Mouse (Mus musculus) urinary bladder, postnatal 14 days (tissue): ENCODE measurements around the gene Fam213a.
"Not testable (repeated sequence)": the region's sequence is repeated elsewhere in the genome, so short reads cannot be mapped to it uniquely, and the experiment has no call there.

Experiments used
- DNase-seq: peaks from one replicate; pipeline ENCODE4 v3.0.0; 2021; ENCODE audit warnings: low spot score

Gene Fam213a

DNA sequence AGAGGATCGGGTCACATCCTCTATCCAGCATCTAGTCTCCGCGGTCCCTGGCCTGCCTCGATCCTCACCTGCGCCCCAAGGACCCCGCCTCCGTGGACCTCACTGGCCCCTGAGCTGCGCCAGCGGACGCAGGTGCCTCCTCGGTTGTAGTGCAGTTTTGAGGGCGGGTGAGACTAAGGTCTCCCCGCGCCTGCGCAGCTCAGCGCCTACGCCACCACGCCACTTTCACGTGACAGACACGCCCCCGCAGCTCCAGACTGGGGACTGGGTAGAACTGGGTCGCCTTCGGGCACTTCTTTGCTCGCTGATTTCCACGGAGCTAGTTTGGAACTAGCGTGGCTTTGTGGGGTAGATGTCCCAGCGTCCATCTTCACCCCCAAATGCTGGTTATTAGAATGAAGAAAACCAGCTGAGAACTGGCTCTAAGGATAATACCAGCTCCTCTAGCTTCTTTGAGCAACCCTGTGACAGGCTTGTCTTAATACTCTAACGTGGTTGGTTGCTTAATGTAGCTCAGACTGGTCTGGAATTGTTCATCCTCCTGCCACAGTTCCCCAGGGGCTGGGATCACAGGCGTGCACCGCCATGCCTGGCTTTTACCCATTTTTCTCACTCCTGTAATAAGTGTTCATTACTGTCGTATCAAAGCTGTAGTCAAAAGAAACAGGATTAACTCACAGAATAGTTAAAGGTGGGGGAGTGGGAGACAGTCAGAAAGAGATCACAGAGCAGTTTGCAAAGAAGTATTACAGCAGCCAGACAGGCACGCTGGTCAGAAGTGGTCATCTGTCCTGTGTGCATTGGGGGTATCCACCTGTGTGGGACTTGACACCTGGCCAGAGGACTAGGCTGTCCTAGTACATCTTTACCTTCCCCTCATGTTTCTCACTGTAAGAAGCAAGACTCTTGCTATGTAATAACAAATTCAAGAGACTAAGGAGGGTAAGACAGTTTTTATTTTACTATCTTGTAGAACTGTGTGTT, at the start of gene Fam213a:
TSS of gene Fam213a (minus strand) at position 159 of the 984 bp plus-strand sequence.
- DNase-seq, result peak; percentile 92

DNA sequence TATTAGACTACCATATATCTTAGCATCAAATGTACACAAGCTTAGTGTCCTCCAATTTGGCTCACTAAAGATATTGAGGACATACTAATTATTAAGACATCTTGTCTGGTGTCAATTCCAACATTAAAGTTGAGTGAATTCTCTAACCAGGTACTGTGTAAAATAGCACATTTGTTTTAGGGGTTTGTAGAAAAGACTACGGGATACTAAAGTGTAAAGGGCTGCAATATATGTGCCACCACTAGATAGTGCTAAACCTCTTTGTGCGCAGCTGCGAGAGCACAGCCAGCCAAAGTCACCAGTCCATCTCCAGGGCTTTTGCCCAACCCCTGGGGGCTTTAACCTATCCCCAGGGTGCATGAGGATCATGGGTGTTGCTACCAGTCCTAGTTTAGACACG, 39.6 kb upstream of the Fam213a start:
- not testable (repeated sequence) for DNase-seq

DNA sequence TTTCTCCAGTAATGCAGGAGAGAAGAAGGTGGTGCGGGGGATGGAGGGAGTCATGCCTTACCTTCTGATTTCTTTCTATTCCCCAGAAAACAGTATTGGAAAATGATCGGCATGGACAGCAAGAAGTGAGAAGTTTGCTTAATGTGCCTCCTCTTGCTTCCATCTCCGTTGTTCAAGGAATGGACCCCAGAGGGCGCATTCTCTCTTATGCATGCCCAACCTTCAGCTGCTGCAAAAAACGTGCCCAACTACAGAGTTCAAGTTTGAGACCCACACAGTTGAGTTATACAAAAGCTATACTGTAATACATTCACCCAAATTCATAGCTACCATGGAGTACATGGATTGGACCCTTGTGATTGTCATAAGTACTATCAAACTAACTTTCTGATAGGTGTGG, 38.9 kb upstream of the Fam213a start:
- no peak for DNase-seq

DNA sequence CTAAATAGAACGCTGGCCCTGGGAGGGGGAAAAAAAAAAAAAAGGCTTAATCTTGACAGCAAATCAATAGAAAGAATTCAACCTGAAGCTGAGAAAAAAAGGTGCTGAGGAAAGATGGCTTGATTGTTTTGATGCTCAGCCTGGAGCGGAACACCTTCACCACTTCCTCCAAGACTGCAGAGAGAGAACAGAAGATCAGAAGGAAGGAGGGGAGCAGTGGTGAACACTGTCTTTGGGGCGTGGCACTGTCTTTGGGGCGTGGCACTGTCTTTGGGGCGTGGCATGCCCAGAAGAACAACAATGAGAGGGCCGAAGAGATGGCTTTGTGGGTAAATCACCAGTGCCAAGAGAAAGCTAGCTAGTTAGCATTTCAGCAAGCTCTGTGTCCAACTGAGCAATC, 36.9 kb upstream of the Fam213a start:
- DNase-seq, result no peak

DNA sequence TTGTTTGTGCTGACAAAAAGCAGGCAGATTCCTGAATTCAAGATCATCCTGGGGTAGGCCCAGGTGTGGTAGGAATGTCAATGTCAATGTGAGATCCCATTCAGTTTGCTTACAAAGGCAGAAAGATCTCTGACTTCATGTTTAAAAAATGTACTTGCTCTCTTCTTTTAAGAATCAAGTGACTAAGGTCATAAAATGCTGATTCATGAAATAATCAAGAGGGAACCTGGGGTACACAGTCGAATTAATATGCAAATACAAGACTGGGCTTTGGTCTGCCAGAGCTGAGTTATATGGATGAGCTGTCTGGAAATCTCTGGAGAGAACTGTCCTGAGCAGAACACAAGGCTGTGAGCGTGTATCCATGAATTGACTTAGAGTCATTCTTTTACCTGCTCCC, 33.8 kb upstream of the Fam213a start:
- no peak for DNase-seq

DNA sequence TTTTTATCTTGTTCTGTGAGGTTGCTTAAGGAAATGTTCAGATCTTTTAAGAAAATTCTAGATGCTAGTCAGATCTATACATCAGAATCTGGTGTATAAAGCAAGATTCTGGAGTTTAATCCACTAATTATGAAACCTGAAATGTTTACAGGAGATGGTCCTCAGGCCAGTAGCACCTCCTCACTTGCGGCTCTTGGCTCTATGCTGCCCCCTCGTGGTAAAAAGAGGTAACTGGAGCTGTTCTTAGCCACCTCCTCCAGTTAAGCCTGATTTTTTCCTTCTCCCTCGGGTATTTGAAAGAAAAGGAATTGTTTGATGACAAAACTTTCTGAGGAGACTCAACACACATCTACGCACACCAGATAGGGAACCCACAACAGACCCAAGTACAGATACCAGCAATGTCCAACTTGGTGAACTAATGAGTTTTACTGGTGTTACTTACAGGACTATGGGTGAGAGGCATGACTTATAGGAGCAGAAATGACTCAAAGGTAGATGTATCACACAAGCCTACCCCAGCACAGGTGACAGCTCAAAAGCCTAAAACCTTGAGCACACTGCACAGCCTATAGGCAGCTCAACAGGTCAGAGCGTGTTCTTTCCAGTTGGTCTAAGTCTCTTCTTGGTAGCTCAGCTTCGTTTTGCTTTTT, 21.7 kb upstream of the Fam213a start:
- peak; percentile 65 for DNase-seq

DNA sequence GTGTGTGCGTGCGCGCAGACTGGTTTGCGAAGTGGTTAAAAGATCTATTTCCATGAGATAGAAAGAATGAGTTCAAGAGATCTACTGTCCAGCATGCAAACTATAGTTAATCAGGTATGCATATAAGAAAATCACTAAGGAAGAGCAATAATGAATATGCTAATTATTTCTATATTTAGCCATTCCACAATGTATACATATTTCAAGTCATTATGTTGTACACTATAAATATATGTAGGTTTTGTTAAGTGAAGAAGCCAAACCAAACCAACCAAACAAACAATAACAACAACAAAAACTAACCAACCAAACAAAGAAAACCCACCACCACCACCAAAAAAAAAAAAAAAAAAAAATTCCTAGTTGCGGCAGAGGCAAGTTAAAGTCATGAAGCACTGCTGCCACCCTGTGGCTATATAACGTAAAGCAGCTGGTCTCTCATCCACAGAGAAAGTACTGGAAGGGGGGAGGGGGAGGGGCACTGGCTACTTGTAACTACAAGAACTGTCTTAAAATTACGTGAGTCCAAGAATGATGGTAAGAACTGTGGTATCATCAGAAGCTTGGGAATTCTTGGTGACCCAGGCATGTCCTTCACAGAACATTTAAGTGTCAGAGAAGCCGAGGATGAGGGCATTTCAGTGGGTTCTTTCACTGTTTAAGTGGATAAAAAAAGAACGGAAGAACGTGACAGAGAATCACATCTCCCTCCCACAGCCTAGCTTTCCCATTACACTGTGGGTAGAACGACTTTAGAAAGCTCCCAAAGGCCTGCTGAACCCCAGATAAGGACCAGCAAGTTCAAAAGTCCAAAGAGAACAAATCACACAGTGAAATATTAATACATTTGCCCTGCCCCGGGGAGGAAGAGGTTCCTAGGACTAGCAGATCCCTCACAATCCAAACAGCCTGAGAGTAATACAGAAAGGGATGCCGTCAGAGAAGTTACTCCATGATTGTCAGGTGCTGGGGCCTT, 19.8 kb upstream of the Fam213a start:
- DNase-seq, result peak; percentile 81

DNA sequence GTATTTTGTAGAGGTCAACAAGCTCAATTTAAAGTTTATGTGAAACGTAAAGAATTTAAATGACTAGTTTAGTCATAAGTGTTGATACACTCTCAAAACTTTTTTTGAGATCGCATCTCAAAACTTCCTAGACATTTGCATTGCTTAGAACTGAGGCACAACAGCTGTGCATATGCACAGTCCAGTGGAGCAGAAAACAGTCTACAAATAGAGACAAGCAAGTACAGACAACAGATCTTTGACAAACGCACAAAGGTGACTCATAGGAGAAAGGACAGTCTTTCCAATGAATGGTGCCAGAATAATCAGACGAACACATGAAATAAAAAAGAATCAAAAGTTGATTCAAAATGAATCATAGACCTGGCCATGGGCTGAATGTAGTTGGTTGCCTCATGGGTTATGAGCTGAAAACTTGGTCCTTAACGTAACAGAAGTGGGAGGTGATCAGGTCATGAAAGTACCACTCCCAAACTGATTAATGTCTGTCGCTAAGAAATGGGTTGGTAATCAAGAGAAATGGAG, 17.5 kb upstream of the Fam213a start:
- DNase-seq, result no peak

DNA sequence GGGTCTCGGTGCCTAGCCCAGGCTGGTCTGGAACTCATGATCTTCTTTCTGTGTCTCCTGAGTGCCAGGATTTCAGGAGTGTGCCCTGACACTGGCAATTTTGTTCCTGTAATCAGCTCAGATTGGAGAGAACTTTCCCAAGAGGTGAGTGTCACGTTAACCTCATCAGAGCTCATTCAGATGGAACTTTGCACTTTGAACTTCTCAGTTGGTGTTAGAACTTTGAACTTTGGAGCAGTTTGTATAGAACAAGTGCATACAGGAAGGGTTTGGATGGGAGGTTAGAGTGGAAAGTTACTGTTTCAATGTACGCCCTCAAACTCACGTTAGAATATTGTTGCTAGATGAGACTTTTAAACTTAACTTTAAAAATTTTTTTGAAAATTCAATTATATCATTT, 15.7 kb upstream of the Fam213a start:
- no peak for DNase-seq

DNA sequence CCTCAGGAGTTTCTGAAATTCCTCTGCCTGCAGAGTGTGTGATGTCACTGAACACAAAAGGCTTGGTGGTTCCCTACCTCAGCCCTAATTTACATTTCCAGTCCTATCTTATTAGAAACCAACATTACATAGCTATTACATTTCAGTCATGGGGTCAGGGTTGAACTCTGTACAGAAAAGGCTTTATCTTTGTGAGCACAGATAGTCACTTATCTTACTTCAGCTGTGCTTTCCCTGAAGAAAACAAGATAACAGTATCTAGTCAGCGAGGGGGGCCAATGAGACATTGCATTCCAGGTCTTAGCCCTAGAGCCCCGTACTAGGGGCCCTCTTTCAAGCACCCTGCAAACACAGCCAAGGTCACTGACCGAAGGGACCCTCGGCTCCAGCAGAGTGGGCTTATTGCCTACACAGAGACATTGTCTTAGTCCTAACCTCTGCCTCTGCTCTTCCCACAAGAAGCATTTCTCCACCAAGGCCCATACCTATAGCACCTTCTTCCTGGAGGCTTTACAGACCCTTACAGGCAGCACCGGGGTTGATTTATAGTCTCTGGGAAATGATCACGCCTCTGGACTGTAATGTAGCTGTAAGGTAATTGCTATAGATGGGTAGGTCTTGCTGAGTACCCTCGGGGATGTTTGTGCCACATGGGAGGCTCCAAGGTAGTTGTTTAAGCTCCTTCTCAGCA, 12.2 kb upstream of the Fam213a start:
- DNase-seq, result no peak

DNA sequence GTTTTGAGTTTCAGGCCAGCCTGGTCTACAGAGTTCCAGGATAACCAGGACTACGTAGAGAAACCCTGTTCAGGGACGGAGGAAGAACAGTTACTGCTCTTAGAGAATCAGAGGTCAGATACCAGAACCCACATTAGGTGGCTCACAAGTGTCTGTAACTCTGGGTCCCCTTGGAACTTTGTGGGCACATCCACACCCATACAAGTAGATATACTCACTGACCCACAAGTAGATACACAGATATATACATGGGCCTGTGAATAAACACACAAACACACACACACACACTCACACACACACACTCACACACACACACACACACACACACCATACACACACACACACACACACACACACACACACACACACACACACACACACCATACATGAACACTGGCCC, 11.5 kb upstream of the Fam213a start:
- DNase-seq, result no peak

DNA sequence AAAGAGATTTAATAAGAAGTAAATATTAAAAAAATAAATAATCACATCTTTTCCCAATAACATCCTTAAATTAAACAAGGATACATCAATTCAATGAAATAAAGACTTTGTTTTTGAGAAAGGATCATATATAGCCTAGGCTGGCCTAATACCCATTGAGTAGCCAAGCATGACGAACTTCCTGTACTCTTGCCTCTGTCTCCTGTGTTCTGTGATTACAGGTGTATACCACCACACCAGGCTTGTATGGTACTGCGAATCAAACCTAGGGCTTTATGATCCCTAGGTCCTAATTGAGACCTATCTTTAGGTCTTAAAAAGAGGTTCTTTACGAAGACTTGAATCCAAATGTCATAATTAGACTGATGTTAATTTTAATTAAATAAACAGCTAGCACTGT, 7.7 kb upstream of the Fam213a start:
- no peak for DNase-seq

DNA sequence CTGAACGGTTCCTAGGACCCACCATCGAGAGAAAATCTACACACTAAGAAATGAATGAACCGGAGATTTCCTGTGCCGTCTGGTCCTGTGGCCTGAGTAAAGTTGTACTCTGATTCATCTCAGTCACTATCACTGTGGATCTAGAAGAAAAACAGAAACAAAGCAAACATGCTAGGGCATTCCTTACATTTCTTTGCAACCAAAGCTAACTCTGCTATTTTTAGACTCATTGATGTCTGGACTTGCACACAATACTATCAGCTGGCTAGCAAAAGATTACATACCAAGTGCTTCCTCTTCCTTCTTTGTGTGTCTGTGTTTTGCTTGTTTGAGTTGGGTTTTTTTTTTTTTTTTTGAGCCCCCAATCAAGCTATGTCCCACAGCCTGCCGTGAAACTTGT, 3.9 kb upstream of the Fam213a start:
- no peak for DNase-seq

DNA sequence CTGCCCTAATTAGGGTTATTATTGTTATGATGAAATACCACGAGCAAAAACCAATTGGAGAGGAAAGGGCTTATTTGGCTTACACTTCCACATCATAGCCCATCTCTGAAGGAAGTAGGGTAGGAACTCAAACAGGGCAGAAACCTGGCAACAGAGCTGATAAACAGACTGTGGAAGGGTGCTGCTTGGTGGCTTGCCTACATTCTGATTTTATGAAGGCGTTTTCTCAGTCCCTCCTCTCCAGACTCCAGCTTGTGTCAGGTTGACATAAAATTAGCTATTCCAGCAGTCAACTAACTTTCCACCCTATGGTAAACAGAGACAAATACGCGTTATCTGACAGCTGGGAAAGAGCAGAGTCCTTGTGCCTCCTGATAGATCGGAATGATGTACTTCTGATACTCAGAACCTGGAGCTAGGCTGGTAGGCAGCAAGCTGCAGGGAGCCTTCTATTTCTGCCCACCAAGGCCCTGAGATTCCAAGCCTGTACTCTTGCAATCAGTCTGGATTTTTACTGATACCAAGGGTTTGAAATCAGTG, 1.2 kb upstream of the Fam213a start:
- no peak for DNase-seq

DNA sequence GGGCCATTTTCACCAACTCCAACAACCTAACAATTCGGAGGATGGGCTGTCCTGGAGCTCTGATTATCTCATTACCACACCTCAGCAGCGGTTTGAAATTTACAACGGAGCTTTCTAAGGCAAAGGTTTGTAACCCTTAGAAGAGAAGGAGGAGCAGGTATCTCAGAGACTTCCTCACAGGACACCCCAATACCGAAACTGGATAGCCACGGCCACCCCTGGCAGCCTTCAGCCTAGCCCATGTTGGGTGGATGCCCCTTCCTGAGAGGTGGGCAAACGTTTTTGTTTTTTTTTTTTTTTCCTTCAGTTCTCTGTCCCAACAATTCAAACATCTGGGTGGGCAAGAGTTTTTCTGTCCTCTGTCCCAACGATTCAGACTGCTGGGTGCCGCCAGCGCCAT, 445 bp downstream of the Fam213a start:
- no peak for DNase-seq

DNA sequence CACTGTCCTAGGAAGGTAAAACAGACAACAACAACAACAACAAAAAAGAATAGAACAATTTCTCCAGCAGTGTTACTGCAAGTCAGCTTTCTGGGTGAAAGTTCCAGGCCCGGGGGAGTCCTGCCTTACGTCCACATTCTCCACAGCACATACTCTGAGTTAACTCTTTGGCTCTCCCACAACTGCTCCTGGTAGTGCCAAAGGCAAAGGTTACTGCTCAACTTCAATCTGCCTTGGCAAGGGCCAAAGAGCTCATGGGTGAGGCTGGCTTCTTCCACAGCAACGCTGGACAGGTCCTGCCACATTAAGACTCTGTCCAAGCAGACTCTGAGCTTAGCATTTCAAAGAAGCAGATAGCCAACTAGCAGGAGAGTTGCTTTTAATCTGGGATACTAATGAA, 1.7 kb downstream of the Fam213a start:
- DNase-seq, result no peak

DNA sequence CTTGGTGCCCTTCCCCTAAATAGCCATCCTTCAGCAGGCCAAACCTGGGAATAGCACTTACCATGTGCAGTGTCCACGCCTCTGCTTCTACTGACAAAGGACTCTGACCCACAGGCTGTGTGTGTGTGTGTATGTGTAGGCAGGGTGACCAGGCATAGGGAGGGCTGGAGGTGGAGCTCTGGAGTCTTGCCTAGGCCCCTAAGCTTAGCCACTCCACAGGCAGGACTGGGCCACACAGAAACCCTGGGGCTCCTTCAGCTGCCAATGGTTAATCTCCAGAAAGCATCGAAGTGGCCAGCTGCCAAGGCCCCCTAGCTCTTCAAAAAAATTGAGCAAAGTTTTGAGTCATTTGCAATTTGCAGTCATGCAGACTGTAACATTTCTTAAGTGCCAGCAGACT, 5.5 kb downstream of the Fam213a start:
- peak; percentile 28 for DNase-seq

DNA sequence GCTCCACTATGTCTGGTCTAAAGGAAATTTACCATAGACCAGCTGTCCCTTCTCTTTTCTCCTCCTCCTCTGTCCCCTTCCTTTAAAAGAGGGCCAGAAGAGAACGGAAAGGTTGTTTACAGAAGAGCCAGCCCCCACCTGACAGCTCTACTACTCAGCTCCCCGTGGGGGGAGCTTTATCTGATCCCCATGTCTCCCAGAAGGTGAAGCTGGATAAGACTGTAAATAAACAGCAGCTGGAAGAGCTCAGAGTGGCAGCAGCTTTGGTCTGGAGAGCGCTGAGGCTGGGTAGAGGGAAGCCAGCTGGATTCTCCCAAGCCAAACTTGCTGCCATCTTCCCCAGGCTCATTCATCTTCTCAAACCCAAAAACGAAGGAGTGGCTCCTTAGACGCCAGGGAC, 5.9 kb downstream of the Fam213a start:
- DNase-seq, result no peak

DNA sequence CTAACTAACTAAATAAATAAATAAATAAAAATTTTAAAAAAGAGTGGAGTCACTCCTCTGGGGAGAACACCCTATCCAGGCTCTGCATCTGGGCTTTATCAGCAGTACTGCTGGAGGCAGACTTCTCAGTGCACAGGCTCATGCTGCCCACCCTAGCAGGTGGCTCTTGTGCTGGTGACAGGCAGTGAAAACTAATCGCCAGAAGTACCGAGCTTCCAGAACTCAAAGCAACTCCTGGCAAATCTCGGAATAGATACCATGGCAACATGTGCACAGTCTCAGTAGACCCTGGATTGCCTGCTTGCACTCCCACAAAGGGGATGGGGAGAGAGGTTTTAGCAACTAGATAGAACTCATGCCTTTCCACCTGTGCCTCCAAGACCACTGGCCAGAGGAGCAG, 6.7 kb downstream of the Fam213a start:
- no peak for DNase-seq

DNA sequence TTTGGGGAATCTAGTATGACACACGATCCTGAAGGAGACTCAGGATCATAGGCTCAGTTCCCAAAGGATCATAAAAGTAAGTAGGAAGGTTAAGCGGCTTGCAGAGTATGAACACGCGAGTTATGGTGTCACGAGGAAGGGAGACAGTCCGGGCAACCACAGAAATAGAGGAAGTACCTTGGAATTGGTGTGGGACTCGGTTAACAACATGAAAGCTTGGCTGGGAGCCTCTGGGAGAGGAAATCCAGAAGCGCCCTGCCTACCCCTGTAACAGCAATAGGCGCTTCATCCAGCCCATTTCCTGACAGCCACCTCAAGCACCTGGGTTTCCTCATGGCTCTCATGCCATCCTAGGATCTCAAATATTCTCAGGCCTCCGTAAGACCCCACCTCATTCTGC, 7.3 kb downstream of the Fam213a start:
- DNase-seq, result no peak

DNA sequence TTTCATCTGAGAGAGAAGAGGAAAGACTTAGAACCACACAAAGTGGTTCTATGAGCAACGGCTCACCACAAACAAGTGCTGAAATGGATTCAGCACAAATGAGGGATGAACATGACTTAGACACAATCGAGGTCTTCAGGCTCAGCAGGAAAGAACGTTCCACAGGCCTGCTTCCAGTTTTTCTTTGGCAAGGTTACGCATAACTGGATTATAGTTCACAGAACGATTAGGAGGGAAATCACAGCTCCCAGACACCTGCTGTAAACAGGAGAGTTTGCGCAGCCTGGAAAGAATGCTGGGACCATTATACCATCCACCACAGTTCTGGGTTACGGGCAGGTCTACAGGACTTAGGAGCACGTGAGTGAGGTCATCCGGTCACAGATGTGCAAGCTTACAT, 7.9 kb downstream of the Fam213a start:
- no peak for DNase-seq
